Mouse (Mus musculus) intestine, embryonic 14.5 days (tissue): Measurements from ENCODE around the gene Pcyt2. TPM values are rescaled to one million over a fixed set of nuclear protein-coding genes. Genes with fewer than 3 reads are reported as not detected.

Experiments
- ATAC-seq: fragments of 200-750 bp; cut with Nextera tagmentation; replicated peaks from 2 replicates; pipeline ENCODE4 v1.8.0; 2017; ENCODE audit warnings: low read depth, moderate number of reproducible peaks, moderate TSS enrichment, moderate library complexity; ENCODE audit not compliant: low FRiP score, low TSS enrichment
- DNase-seq: peaks from one replicate; pipeline ENCODE4 v3.0.0-alpha.2; 2018; ENCODE audit warnings: low spot score
- H3K27ac ChIP-seq: fragments of 300-500 bp; sonication (generic); 2 replicates; pipeline ENCODE4 v1.5.1; 2014; ENCODE audit warnings: low read depth, mild to moderate bottlenecking, control low read depth
- H3K27me3 ChIP-seq: fragments of 300-500 bp; sonication (generic); replicated peaks from 2 replicates; pipeline ENCODE4 v1.6.1; 2014; ENCODE audit warnings: low read length, control low read depth; ENCODE audit not compliant: control insufficient read depth, insufficient read depth
- H3K36me3 ChIP-seq: fragments of 300-500 bp; sonication (generic); 2 replicates; pipeline ENCODE4 v1.6.1; 2014; ENCODE audit warnings: low read length, control low read depth; ENCODE audit not compliant: control insufficient read depth, insufficient read depth
- H3K4me1 ChIP-seq: fragments of 300-500 bp; sonication (generic); replicated peaks from 2 replicates; pipeline ENCODE4 v1.6.1; 2014; ENCODE audit warnings: low read length, control low read depth, mixed read lengths; ENCODE audit not compliant: control insufficient read depth, insufficient read depth
- H3K4me2 ChIP-seq: fragments of 300-500 bp; sonication (generic); 2 replicates; pipeline ENCODE4 v1.6.1; 2014; ENCODE audit warnings: low read length
- H3K4me3 ChIP-seq: fragments of 300-500 bp; sonication (generic); 2 replicates; pipeline ENCODE4 v1.5.1; 2014; ENCODE audit warnings: low read depth, low read length, control low read depth, mixed read lengths
- H3K9ac ChIP-seq: fragments of 300-500 bp; sonication (generic); 2 replicates; pipeline ENCODE4 v1.6.1; 2014; ENCODE audit warnings: mild to moderate bottlenecking, low read length
- H3K9me3 ChIP-seq: fragments of 300-500 bp; sonication (generic); 2 replicates; pipeline ENCODE4 v1.6.1; 2016; ENCODE audit warnings: low read length, control low read depth; ENCODE audit not compliant: control insufficient read depth
- WGBS: fragments of 180-500 bp; shearing (Covaris S2); extraction: QIAGEN DNeasy Blood & Tissue Kit; methylation state at CpG from one replicate; pipeline ENCODE4 v1.1.7; 2014; 5-methylcytosine and 5-hydroxymethylcytosine counted together
- polyA plus RNA-seq: library from polyadenylated mRNA; unstranded; fragments of >200 nt; fragmentation: Nextera tagmentation; extraction: Ambion mirVana; gene quantifications from 2 replicates; pipeline ENCODE4 v1.2.1, GENCODE M21; 2014

Gene Pcyt2
- polyA plus RNA-seq, 1 experiment from 2014 or later = 179 TPM

DNA sequence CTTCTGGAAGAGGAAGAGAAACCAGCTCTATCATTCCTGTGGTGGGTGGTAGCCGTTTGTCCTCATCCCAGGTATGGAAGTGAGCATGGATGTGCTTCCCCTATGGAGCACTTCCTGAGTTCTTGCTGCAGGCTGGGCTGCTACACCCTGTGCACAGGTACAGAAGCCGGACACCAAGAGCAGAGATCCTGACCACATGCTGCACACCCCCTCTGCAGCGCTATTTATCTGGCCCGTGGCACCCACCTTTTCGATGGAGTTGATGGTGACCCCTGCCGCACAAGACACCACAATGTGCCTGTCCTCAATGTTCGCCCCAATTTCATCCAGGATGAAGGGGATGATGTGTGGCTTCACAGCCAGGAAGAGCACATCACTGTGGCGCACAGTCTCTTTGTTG lies 24.1 kb upstream of the Pcyt2 start:
- H3K4me3 ChIP-seq = no peak overlapping the region
- no peak overlapping the region for H3K9ac ChIP-seq
- 82% methylated on average over 8 of the region's 8 CpGs for WGBS
- H3K36me3 ChIP-seq = no peaks in the 10 kb centered on the region
- DNase-seq (no peak), ATAC-seq (no peak)
- no peaks in the 10 kb centered on the region for H3K9me3 ChIP-seq
- H3K27me3 ChIP-seq = no peaks in the 10 kb centered on the region
- peaks cover 4% of the 10 kb centered on the region for H3K4me1 ChIP-seq
- no peak overlapping the region for H3K27ac ChIP-seq
- H3K4me2 ChIP-seq = no peak overlapping the region

DNA sequence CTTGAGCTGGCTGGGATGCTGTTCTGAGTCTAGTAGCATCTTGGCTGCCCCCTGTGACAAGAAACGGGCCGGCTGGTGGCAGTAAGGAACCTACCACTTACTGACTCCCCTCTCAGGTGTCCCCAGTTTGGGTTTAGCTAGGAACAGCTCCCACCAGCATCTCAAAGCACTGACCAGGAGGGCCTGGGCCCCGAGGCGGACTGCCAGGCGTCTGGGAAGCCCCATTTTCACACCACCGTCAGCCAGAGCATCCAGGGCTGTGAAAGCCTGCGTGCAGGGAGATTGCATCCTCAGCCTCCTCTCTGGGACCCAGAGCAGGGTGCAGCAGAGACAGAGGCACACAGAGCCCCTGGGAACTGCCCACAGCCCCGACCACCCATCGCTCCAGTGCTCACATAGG lies 23.5 kb upstream of the Pcyt2 start:
- Histone ChIP-seq H3K4me3 (no peak overlapping the region), H3K27me3 (no peaks in the 10 kb centered on the region), H3K4me1 (peaks cover 4% of the 10 kb centered on the region), H3K9me3 (no peaks in the 10 kb centered on the region), H3K27ac (no peak overlapping the region), H3K4me2 (no peak overlapping the region), H3K36me3 (no peaks in the 10 kb centered on the region), H3K9ac (no peak overlapping the region)
- 51% methylated on average over 9 of the region's 9 CpGs for WGBS
- no peak for ATAC-seq
- no peak for DNase-seq

DNA sequence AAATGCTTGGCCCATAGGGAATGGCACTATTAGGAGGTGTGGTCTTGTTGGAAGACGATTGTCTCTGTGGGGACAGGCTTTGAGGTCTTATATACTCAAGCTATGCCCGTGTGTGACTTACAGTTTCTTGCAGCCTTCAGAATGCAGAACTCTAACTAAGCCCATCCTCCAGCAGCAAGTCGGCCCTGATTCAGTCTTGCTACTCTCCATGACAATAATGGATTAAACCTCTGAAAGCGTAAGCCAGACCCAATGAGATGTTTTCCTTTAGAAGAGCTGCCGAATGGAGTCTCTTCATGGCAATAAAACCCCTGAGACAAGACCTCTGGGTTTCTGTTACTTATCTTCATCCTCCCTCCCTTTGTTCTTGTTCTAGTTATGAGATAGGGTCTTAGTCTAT lies 17.1 kb upstream of the Pcyt2 start:
- no peak overlapping the region for H3K4me3 ChIP-seq
- ATAC-seq (no peak), DNase-seq (no peak)
- H3K9me3 ChIP-seq = no peaks in the 10 kb centered on the region
- peaks cover 15% of the 10 kb centered on the region for H3K4me1 ChIP-seq
- no peak overlapping the region for H3K9ac ChIP-seq
- no peaks in the 10 kb centered on the region for H3K36me3 ChIP-seq
- no peaks in the 10 kb centered on the region for H3K27me3 ChIP-seq
- 80% methylated on average over 5 of the region's 5 CpGs for WGBS
- no peak overlapping the region for H3K4me2 ChIP-seq
- H3K27ac ChIP-seq = no peak overlapping the region

- Histone ChIP-seq H3K27ac (peak within 1 kb of the TSS; percentile 84), H3K27me3 (no peaks in the 10 kb centered on the region), H3K36me3 (peaks cover 9% of the 10 kb centered on the region), H3K9me3 (no peaks in the 10 kb centered on the region), H3K9ac (peak within 1 kb of the TSS; percentile 88), H3K4me2 (peak within 1 kb of the TSS; percentile 81), H3K4me1 (peaks cover 20% of the 10 kb centered on the region), H3K4me3 (peak within 1 kb of the TSS; percentile 83)
- 11% methylated on average over 58 of the region's 58 CpGs for WGBS
- DNase-seq (peak; percentile 94), ATAC-seq (peak; percentile 88)
Measured at GRCm38 (mm10) chr11:120633520-120634343, 16.0 kb upstream of the Pcyt2 start, which contains the start of gene Mafg. Gene Mafg (minus strand): TSS chr11:120633600.

DNA sequence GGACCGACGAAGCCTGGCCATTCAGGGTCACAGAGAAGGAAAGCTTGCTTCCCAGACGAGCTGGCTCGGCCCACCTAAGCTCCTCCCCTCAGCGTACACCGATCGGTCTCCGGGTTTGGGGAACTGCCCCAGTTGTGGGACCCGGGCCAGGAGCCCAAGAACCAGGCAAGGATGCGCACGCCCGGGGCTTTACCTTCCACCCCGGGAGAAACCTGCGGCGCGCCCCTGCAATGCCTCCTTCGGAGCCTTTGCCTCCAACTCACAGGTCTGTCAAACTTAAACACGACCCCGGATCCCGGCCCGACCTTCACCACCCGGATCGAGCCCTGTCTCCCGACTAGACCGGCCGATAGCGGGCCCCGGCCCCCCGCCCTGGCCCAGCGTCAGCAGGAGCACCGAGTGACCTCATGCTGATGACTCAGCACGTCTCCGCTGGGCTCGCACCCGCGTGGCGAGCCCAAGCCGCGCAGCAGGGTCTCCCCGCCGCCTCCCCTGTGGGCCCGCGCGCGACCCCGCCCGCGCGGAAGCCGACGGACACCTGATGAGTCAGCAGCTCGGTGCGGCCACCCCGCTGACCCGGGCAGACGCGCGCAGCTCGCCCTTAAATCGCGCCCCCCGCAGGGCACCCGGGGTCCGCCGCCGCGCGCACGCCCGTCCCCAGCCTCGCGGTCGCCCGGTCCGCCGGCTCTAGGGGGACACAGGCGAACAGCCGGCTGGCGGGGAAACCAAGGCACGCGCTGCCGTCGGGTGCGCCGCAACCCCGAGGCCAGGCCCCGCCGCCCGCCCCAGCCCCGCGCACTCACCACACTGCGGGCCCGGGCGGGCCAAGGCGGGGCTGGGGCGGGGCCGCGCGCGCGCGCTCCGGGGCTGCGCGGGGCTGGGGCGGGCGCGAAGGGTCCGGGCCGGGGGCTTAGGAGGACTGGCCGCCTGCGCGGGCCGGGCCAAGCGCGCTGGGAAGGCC lies 15.1 kb upstream of the Pcyt2 start:
- Histone ChIP-seq H3K36me3 (peaks cover 12% of the 10 kb centered on the region), H3K4me1 (peaks cover 20% of the 10 kb centered on the region), H3K4me2 (peak overlapping the region; percentile 81), H3K27ac (peak overlapping the region; percentile 84), H3K9ac (peak overlapping the region; percentile 88), H3K4me3 (peak overlapping the region; percentile 83), H3K9me3 (no peaks in the 10 kb centered on the region), H3K27me3 (no peaks in the 10 kb centered on the region)
- peak; percentile 79 for ATAC-seq
- whole genome bisulfite sequencing = under 1% methylated on average over 106 of the region's 116 CpGs
- DNase-seq = peak; percentile 82

GRCm38 (mm10) chr11:120631726-120632448 lies 14.2 kb upstream of the Pcyt2 start:
- Histone ChIP-seq H3K9me3 (no peaks in the 10 kb centered on the region), H3K4me1 (peaks cover 20% of the 10 kb centered on the region), H3K27ac (no peak overlapping the region; the same call in 1 of the 2 replicates), H3K9ac (peak overlapping the region; percentile 88), H3K27me3 (no peaks in the 10 kb centered on the region), H3K4me3 (peak overlapping the region; percentile 83), H3K36me3 (peaks cover 16% of the 10 kb centered on the region), H3K4me2 (peak overlapping the region; percentile 81)
- ATAC-seq = no peak
- 54% methylated on average over 4 of the region's 4 CpGs for WGBS
- peak; percentile 56 for DNase-seq

DNA sequence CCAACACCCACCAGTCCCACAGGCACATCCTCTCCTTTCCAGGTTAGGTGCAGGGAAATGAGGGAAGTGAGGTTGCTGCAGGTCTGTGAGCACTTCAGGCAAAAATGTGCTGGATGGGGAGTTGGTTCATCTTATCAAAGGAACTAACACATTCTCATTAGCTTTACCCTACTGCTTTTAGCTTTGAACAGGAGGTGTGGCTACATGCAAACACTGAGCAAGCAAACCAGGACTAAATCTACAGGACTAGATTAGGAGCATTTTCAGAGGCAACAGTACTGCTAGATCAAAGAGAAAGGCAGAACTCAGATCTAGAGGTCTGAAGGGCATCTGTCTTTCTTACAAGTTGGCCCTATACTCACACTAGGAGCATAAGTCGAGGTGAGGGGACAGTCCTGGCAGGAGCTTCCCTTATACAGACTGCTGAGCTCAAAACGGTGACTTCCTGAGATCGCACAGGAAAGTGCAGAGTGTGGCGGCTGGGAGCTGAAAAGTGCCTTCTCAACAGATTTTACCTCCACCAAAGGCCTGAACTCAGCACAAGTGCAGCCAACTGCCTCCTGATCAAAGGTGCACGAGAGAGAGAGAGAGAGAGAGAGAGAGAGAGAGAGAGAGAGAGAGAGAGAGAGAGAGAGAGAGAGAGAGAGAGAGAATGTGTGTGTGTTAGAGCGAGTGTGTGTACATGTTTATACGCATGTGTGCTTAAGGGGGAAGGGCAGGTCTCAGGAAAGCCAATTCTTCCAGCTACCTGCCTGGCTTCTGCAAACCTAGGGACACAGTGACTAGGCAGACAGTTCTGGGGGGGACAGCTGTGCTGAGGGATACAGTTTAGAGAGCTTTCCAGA lies 13.4 kb upstream of the Pcyt2 start:
- H3K4me3 ChIP-seq = 0 out of 2 replicates have a peak overlapping the region, but pooled peaks have one; percentile 83
- 0 out of 2 replicates have a peak overlapping the region, but pooled peaks have one; percentile 3 for H3K27ac ChIP-seq
- no peak for DNase-seq
- peak overlapping the region; percentile 81 for H3K4me2 ChIP-seq
- no peaks in the 10 kb centered on the region for H3K9me3 ChIP-seq
- H3K9ac ChIP-seq = no peak overlapping the region; the same call in 1 of the 2 replicates
- H3K4me1 ChIP-seq = peaks cover 20% of the 10 kb centered on the region
- peaks cover 16% of the 10 kb centered on the region for H3K36me3 ChIP-seq
- WGBS = 33% methylated on average over 7 of the region's 7 CpGs
- ATAC-seq = no peak
- no peaks in the 10 kb centered on the region for H3K27me3 ChIP-seq
